Mouse (Mus musculus): ENCODE data around the gene Nr5a1. TPM values are rescaled to one million over a fixed set of nuclear protein-coding genes. Genes with fewer than 3 reads are reported as not detected.

Gene Nr5a1
- polyA plus RNA-seq, 1 experiment from 2014 or later: 0.08 TPM

- Histone ChIP-seq H3K4me3 (ENCODE audit: low read depth, low read length) (no peak overlapping the region), H3K27ac (ENCODE audit: low read depth, low read length) (no peak overlapping the region), H3K9me3 (ENCODE audit: control insufficient read depth, low read length) (no peaks in the 10 kb centered on the region), H3K36me3 (ENCODE audit: control insufficient read depth, insufficient read depth, low read length) (no peaks in the 10 kb centered on the region), H3K27me3 (ENCODE audit: control insufficient read depth, insufficient read depth, low read length) (no peaks in the 10 kb centered on the region), H3K4me1 (ENCODE audit: control insufficient read depth, insufficient read depth, low read length) (no peaks in the 10 kb centered on the region), H3K4me2 (ENCODE audit: low read depth) (no peak overlapping the region), H3K9ac (ENCODE audit: low read length) (no peak overlapping the region)
- ATAC-seq (ENCODE audit: insufficient read depth, low FRiP score, low TSS enrichment) (no peak), DNase-seq (ENCODE audit: low spot score) (no peak)
- WGBS: 34% methylated on average over 4 of the region's 4 CpGs
Measured at GRCm38 (mm10) chr2:38722076-38722475, 7.7 kb upstream of the Nr5a1 start.

GRCm38 (mm10) chr2:38720661-38721060 lies 6.3 kb upstream of the Nr5a1 start:
- Histone ChIP-seq H3K27me3 (ENCODE audit: control insufficient read depth, insufficient read depth, low read length) (no peaks in the 10 kb centered on the region), H3K4me3 (ENCODE audit: low read depth, low read length) (no peak overlapping the region), H3K4me1 (ENCODE audit: control insufficient read depth, insufficient read depth, low read length) (no peaks in the 10 kb centered on the region), H3K4me2 (ENCODE audit: low read depth) (no peak overlapping the region), H3K9ac (ENCODE audit: low read length) (no peak overlapping the region), H3K9me3 (ENCODE audit: control insufficient read depth, low read length) (no peaks in the 10 kb centered on the region), H3K27ac (ENCODE audit: low read depth, low read length) (no peak overlapping the region), H3K36me3 (ENCODE audit: control insufficient read depth, insufficient read depth, low read length) (no peaks in the 10 kb centered on the region)
- 71% methylated on average over 2 of the region's 2 CpGs for WGBS
- no peak for DNase-seq (ENCODE audit: low spot score)
- no peak for ATAC-seq (ENCODE audit: insufficient read depth, low FRiP score, low TSS enrichment)

- Histone ChIP-seq H3K4me2 (ENCODE audit: low read depth) (no peak overlapping the region), H3K9me3 (ENCODE audit: control insufficient read depth, low read length) (no peaks in the 10 kb centered on the region), H3K27me3 (ENCODE audit: control insufficient read depth, insufficient read depth, low read length) (no peaks in the 10 kb centered on the region), H3K4me1 (ENCODE audit: control insufficient read depth, insufficient read depth, low read length) (no peaks in the 10 kb centered on the region), H3K27ac (ENCODE audit: low read depth, low read length) (no peak overlapping the region), H3K9ac (ENCODE audit: low read length) (no peak overlapping the region), H3K4me3 (ENCODE audit: low read depth, low read length) (no peak overlapping the region), H3K36me3 (ENCODE audit: control insufficient read depth, insufficient read depth, low read length) (no peaks in the 10 kb centered on the region)
- WGBS: 77% methylated on average over 6 of the region's 6 CpGs
- ATAC-seq (ENCODE audit: insufficient read depth, low FRiP score, low TSS enrichment) (no peak), DNase-seq (ENCODE audit: low spot score) (no peak)
Measured at GRCm38 (mm10) chr2:38719354-38719753, 5.0 kb upstream of the Nr5a1 start.

- H3K4me2 ChIP-seq (ENCODE audit: low read depth): no peak overlapping the region
- no peaks in the 10 kb centered on the region for H3K9me3 ChIP-seq (ENCODE audit: control insufficient read depth, low read length)
- H3K9ac ChIP-seq (ENCODE audit: low read length): no peak overlapping the region
- no peaks in the 10 kb centered on the region for H3K36me3 ChIP-seq (ENCODE audit: control insufficient read depth, insufficient read depth, low read length)
- H3K27me3 ChIP-seq (ENCODE audit: control insufficient read depth, insufficient read depth, low read length): peaks cover 4% of the 10 kb centered on the region
- H3K27ac ChIP-seq (ENCODE audit: low read depth, low read length): no peak overlapping the region
- no peak overlapping the region for H3K4me3 ChIP-seq (ENCODE audit: low read depth, low read length)
- ATAC-seq (ENCODE audit: insufficient read depth, low FRiP score, low TSS enrichment): no peak
- DNase-seq (ENCODE audit: low spot score): no peak
- H3K4me1 ChIP-seq (ENCODE audit: control insufficient read depth, insufficient read depth, low read length): no peaks in the 10 kb centered on the region
- WGBS: 76% methylated on average over 8 of the region's 8 CpGs
Measured at GRCm38 (mm10) chr2:38718676-38719075, 4.3 kb upstream of the Nr5a1 start.

GRCm38 (mm10) chr2:38717436-38717835 lies 3.1 kb upstream of the Nr5a1 start:
- H3K9me3 ChIP-seq (ENCODE audit: control insufficient read depth, low read length): no peaks in the 10 kb centered on the region
- H3K27ac ChIP-seq (ENCODE audit: low read depth, low read length): no peak overlapping the region
- no peak overlapping the region for H3K9ac ChIP-seq (ENCODE audit: low read length)
- H3K4me3 ChIP-seq (ENCODE audit: low read depth, low read length): no peak overlapping the region
- WGBS: 88% methylated on average over 2 of the region's 2 CpGs
- no peaks in the 10 kb centered on the region for H3K36me3 ChIP-seq (ENCODE audit: control insufficient read depth, insufficient read depth, low read length)
- no peak overlapping the region for H3K4me2 ChIP-seq (ENCODE audit: low read depth)
- no peaks in the 10 kb centered on the region for H3K4me1 ChIP-seq (ENCODE audit: control insufficient read depth, insufficient read depth, low read length)
- no peak for ATAC-seq (ENCODE audit: insufficient read depth, low FRiP score, low TSS enrichment)
- H3K27me3 ChIP-seq (ENCODE audit: control insufficient read depth, insufficient read depth, low read length): peaks cover 17% of the 10 kb centered on the region
- DNase-seq (ENCODE audit: low spot score): no peak

GRCm38 (mm10) chr2:38713596-38713995 lies 746 bp downstream of the Nr5a1 start:
- H3K4me3 ChIP-seq (ENCODE audit: low read depth, low read length): no peak overlapping the region
- DNase-seq (ENCODE audit: low spot score) (no peak), ATAC-seq (ENCODE audit: insufficient read depth, low FRiP score, low TSS enrichment) (no peak)
- no peak overlapping the region for H3K4me2 ChIP-seq (ENCODE audit: low read depth)
- WGBS: 88% methylated on average over 3 of the region's 3 CpGs
- peaks cover 5% of the 10 kb centered on the region; the same call in 1 of the 2 replicates for H3K4me1 ChIP-seq (ENCODE audit: control insufficient read depth, insufficient read depth, low read length)
- H3K27ac ChIP-seq (ENCODE audit: low read depth, low read length): no peak overlapping the region
- H3K27me3 ChIP-seq (ENCODE audit: control insufficient read depth, insufficient read depth, low read length): peaks cover 48% of the 10 kb centered on the region
- H3K9me3 ChIP-seq (ENCODE audit: control insufficient read depth, low read length): no peaks in the 10 kb centered on the region
- no peaks in the 10 kb centered on the region for H3K36me3 ChIP-seq (ENCODE audit: control insufficient read depth, insufficient read depth, low read length)
- H3K9ac ChIP-seq (ENCODE audit: low read length): no peak overlapping the region

GRCm38 (mm10) chr2:38712769-38713125 lies 1.6 kb downstream of the Nr5a1 start:
- ATAC-seq (ENCODE audit: insufficient read depth, low FRiP score, low TSS enrichment) (no peak), DNase-seq (ENCODE audit: low spot score) (no peak)
- peaks cover 5% of the 10 kb centered on the region; the same call in 1 of the 2 replicates for H3K4me1 ChIP-seq (ENCODE audit: control insufficient read depth, insufficient read depth, low read length)
- H3K4me3 ChIP-seq (ENCODE audit: low read depth, low read length): no peak overlapping the region
- H3K9me3 ChIP-seq (ENCODE audit: control insufficient read depth, low read length): no peaks in the 10 kb centered on the region
- no peak overlapping the region for H3K4me2 ChIP-seq (ENCODE audit: low read depth)
- H3K27ac ChIP-seq (ENCODE audit: low read depth, low read length): no peak overlapping the region
- H3K36me3 ChIP-seq (ENCODE audit: control insufficient read depth, insufficient read depth, low read length): no peaks in the 10 kb centered on the region
- no peak overlapping the region for H3K9ac ChIP-seq (ENCODE audit: low read length)
- 30% methylated on average over 8 of the region's 11 CpGs for WGBS
- peaks cover 57% of the 10 kb centered on the region for H3K27me3 ChIP-seq (ENCODE audit: control insufficient read depth, insufficient read depth, low read length)

GRCm38 (mm10) chr2:38712076-38712768 lies 2.1 kb downstream of the Nr5a1 start:
- H3K4me1 ChIP-seq (ENCODE audit: control insufficient read depth, insufficient read depth, low read length): peaks cover 5% of the 10 kb centered on the region; the same call in 1 of the 2 replicates
- 4% methylated on average over 44 of the region's 58 CpGs for WGBS
- peak overlapping the region; percentile 13 for H3K4me3 ChIP-seq (ENCODE audit: low read depth, low read length)
- H3K9me3 ChIP-seq (ENCODE audit: control insufficient read depth, low read length): no peaks in the 10 kb centered on the region
- peak overlapping the region; percentile 36 for H3K4me2 ChIP-seq (ENCODE audit: low read depth)
- peaks cover 62% of the 10 kb centered on the region for H3K27me3 ChIP-seq (ENCODE audit: control insufficient read depth, insufficient read depth, low read length)
- no peak for DNase-seq (ENCODE audit: low spot score)
- ATAC-seq (ENCODE audit: insufficient read depth, low FRiP score, low TSS enrichment): no peak
- no peak overlapping the region for H3K9ac ChIP-seq (ENCODE audit: low read length)
- no peak overlapping the region for H3K27ac ChIP-seq (ENCODE audit: low read depth, low read length)
- no peaks in the 10 kb centered on the region for H3K36me3 ChIP-seq (ENCODE audit: control insufficient read depth, insufficient read depth, low read length)

GRCm38 (mm10) chr2:38711421-38711861 lies 2.9 kb downstream of the Nr5a1 start:
- Histone ChIP-seq H3K9ac (ENCODE audit: low read length) (no peak overlapping the region), H3K27ac (ENCODE audit: low read depth, low read length) (no peak overlapping the region)
- under 1% methylated on average over 37 of the region's 40 CpGs for WGBS

More at GRCm38 (mm10) chr2:38711421-38711861, 2.9 kb downstream of the Nr5a1 start:
- H3K36me3 ChIP-seq (ENCODE audit: control insufficient read depth, insufficient read depth, low read length): no peaks in the 10 kb centered on the region
- H3K4me2 ChIP-seq (ENCODE audit: low read depth): peak overlapping the region; percentile 36
- peaks cover 5% of the 10 kb centered on the region; the same call in 1 of the 2 replicates for H3K4me1 ChIP-seq (ENCODE audit: control insufficient read depth, insufficient read depth, low read length)
- no peak for ATAC-seq (ENCODE audit: insufficient read depth, low FRiP score, low TSS enrichment)
- peak overlapping the region; percentile 13 for H3K4me3 ChIP-seq (ENCODE audit: low read depth, low read length)
- peak; percentile 43 for DNase-seq (ENCODE audit: low spot score)
- peaks cover 70% of the 10 kb centered on the region for H3K27me3 ChIP-seq (ENCODE audit: control insufficient read depth, insufficient read depth, low read length)
- no peaks in the 10 kb centered on the region for H3K9me3 ChIP-seq (ENCODE audit: control insufficient read depth, low read length)
